Mouse (Mus musculus) neural tube, embryonic 11.5 days (tissue): ENCODE results near the gene Gm11564. TPM values are rescaled to one million over a fixed set of nuclear protein-coding genes. Genes with fewer than 3 reads are reported as not detected.
A peak's percentile ranks its signal among the peaks of the same experiment; 100 is the strongest.
"Not testable (repeated sequence)": the region's sequence is repeated elsewhere in the genome, so short reads cannot be mapped to it uniquely, and the experiment has no call there.

Experiments used
- ATAC-seq: fragments of 200-750 bp; cut with Nextera tagmentation; 2 replicates; pipeline ENCODE4 v1.8.0; 2017; ENCODE audit warnings: moderate number of reproducible peaks, mild to moderate bottlenecking, moderate TSS enrichment, moderate library complexity; ENCODE audit not compliant: insufficient read depth, low FRiP score, low TSS enrichment
- DNase-seq: peaks from one replicate; pipeline ENCODE4 v3.0.0-alpha.2; 2015; ENCODE audit warnings: low spot score
- H3K27ac ChIP-seq: fragments of 300-500 bp; sonication (generic); 2 replicates; pipeline ENCODE4 v1.5.1; 2014; ENCODE audit warnings: low read depth, mild to moderate bottlenecking, low read length
- H3K27me3 ChIP-seq: fragments of 300-500 bp; sonication (generic); 2 replicates; pipeline ENCODE4 v1.6.1; 2014; ENCODE audit warnings: mild to moderate bottlenecking, low read length, mixed read lengths; ENCODE audit not compliant: control insufficient read depth, insufficient read depth
- H3K36me3 ChIP-seq: fragments of 300-500 bp; sonication (generic); 2 replicates; pipeline ENCODE4 v1.6.1; 2014; ENCODE audit warnings: mild to moderate bottlenecking, low read length, moderate library complexity, mixed read lengths; ENCODE audit not compliant: control insufficient read depth, insufficient read depth
- H3K4me1 ChIP-seq: fragments of 300-500 bp; sonication (generic); 2 replicates; pipeline ENCODE4 v1.6.1; 2014; ENCODE audit warnings: low read length, mixed read lengths; ENCODE audit not compliant: control insufficient read depth, insufficient read depth
- H3K4me2 ChIP-seq: fragments of 300-500 bp; sonication (generic); 2 replicates; pipeline ENCODE4 v1.6.1; 2014; ENCODE audit warnings: low read depth, mild to moderate bottlenecking, moderate library complexity
- H3K4me3 ChIP-seq: fragments of 300-500 bp; sonication (generic); 2 replicates; pipeline ENCODE4 v1.5.1; 2014; ENCODE audit warnings: low read depth, low read length
- H3K9ac ChIP-seq: fragments of 300-500 bp; sonication (generic); 2 replicates; pipeline ENCODE4 v1.6.1; 2014; ENCODE audit warnings: mild to moderate bottlenecking, low read length
- H3K9me3 ChIP-seq: fragments of 300-500 bp; sonication (generic); 2 replicates; pipeline ENCODE4 v1.6.1; 2016; ENCODE audit warnings: low read length; ENCODE audit not compliant: control insufficient read depth
- WGBS: fragments of 180-500 bp; shearing (Covaris S2); extraction: QIAGEN DNeasy Blood & Tissue Kit; methylation state at CpG from one replicate; pipeline ENCODE4 v1.1.7; 2014; 5-methylcytosine and 5-hydroxymethylcytosine counted together
- polyA plus RNA-seq: library from polyadenylated mRNA; unstranded; fragments of >200 nt; fragmentation: Nextera tagmentation; extraction: Ambion mirVana; gene quantifications from 2 replicates; pipeline ENCODE4 v1.2.1, GENCODE M21; 2014

Gm11564 gene
- polyA plus RNA-seq, result not detected in 2 replicates

DNA sequence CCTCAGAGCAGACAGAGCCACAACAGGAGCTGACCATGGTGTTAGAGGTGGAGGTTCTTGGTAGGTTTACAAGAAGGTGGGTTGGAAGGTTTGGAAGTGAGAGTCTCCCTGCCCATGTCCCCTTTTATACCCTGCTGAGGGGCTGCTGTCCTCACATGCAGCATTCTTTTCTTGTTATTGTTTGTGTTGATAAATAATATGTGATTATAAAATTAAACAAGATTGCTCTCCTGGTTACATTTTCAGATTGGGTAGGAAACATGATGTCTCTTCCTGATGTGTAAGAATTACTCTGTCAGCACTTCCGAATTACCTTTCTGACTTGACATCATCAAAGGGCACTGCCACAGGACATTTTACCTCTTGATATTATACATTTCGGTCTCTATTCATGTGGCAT, at the start of gene Gm11564:
Gene Gm11564 (minus strand): TSS at position 101 of the 400 bp plus-strand sequence.
- not testable (repeated sequence) for H3K4me3 ChIP-seq, H3K27ac ChIP-seq, H3K4me2 ChIP-seq, H3K9ac ChIP-seq, H3K9me3 ChIP-seq, DNase-seq, H3K27me3 ChIP-seq, ATAC-seq, H3K36me3 ChIP-seq, H3K4me1 ChIP-seq
- WGBS, result 94% methylated on average over 2 of the region's 2 CpGs

DNA sequence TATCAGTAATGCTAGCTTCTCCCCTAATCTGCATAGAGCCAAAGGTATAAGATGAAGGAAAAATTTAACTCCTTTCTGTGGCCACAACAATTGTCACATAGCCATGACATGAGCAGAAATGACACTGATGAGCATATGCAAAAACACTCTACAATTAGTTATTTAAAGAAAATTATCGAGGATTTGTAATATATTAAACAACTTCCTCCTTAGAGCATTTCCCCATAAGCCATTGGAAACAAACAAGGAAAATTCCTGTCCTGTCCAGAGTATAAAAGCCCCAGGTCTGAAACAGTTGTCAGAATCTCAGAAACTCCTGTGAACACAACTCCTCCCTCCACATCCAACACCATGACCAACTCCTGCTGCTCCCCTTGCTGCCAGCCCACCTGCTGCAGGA, 48.7 kb upstream of the Gm11564 start, which contains the start of gene Gm11559:
Gene Gm11559 (plus strand): TSS at position 301 of the 400 bp plus-strand sequence.
- H3K9me3 ChIP-seq, H3K4me2 ChIP-seq, DNase-seq, ATAC-seq, H3K27ac ChIP-seq, H3K9ac ChIP-seq, H3K4me1 ChIP-seq, H3K36me3 ChIP-seq, H3K27me3 ChIP-seq, H3K4me3 ChIP-seq: not testable (repeated sequence)
- 73% methylated on average over 1 of the region's 1 CpGs for WGBS

DNA sequence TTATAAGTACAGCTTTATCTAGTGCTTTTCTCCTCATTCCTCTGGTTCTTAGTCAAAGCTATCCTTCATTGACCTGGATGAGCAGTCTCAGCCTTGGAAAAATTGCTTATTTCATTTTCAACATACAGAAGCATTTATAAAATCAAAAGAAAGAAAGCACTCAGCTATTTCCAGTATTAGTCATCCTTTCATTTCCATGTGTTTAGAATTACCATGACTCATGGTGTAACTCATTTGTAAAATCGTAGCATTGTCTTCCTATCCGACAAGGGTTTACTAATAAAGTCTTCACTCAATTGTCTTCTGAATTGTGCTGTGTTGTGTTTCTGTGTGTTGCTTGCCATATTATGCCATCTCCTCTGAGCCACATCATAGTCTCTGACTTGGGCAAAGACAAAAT, 43.3 kb upstream of the Gm11564 start:
- no peak overlapping the region for H3K4me2 ChIP-seq
- no peaks in the 10 kb centered on the region for H3K27me3 ChIP-seq
- no peak for ATAC-seq
- WGBS, result 88% methylated on average over 2 of the region's 2 CpGs
- H3K9ac ChIP-seq, result no peak overlapping the region
- H3K27ac ChIP-seq, result no peak overlapping the region
- no peak overlapping the region for H3K4me3 ChIP-seq
- DNase-seq, result no peak
- no peaks in the 10 kb centered on the region for H3K36me3 ChIP-seq
- H3K4me1 ChIP-seq, result no peaks in the 10 kb centered on the region
- no peaks in the 10 kb centered on the region for H3K9me3 ChIP-seq

DNA sequence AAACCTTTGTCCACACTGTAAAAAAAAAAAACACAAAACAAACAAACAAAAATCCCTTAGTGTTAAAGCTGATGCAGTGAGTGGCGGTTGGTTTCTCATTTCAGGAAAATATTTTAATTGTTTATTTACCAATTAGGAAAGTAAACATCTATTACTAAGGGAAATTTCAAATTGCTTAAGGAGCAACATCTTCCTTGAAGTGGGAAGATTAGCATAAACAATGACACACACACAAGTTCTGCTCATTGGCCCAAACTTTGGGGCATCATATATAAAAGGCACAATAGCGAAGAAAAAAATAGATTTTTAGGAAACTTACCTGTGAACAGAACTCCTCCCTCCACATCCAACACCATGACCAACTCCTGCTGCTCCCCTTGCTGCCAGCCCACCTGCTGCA, 42.2 kb upstream of the Gm11564 start, which contains the start of gene Gm11568:
Gene Gm11568 (plus strand): TSS at position 301 of the 400 bp plus-strand sequence.
- Histone ChIP-seq H3K9me3 (no peaks in the 10 kb centered on the region), H3K4me3 (no peak within 1 kb of the TSS), H3K27me3 (no peaks in the 10 kb centered on the region), H3K27ac (no peak within 1 kb of the TSS), H3K9ac (no peak within 1 kb of the TSS), H3K4me1 (no peaks in the 10 kb centered on the region), H3K4me2 (no peak within 1 kb of the TSS), H3K36me3 (no peaks in the 10 kb centered on the region)
- DNase-seq, result no peak
- WGBS, result 92% methylated on average over 2 of the region's 2 CpGs
- ATAC-seq, result no peak

DNA sequence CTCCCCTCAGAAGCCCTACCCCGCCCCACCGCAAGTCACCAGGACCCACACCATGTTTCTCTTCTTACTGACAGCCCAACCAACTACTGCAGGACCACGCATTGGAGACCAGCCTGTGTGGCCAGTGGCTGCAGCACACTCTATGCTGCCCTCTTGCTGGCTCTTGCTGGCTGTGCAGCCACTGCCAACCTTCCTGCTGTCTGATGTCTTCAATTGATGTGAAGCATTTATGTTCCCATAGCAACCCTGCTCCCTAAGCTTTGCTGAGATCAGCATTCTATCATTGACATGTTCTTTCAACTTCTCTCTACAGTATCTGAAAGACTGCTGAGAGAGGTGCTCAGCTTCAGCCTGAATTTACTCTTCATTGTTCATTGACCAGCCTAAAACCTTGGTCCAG, 38.7 kb upstream of the Gm11564 start:
- no peaks in the 10 kb centered on the region for H3K36me3 ChIP-seq
- no peak overlapping the region for H3K9ac ChIP-seq
- H3K9me3 ChIP-seq, result no peaks in the 10 kb centered on the region
- H3K27ac ChIP-seq, result no peak overlapping the region
- WGBS, result 69% methylated on average over 3 of the region's 3 CpGs
- no peak overlapping the region for H3K4me2 ChIP-seq
- DNase-seq (peak; percentile 30), ATAC-seq (no peak)
- no peaks in the 10 kb centered on the region for H3K27me3 ChIP-seq
- no peaks in the 10 kb centered on the region for H3K4me1 ChIP-seq
- H3K4me3 ChIP-seq, result no peak overlapping the region

DNA sequence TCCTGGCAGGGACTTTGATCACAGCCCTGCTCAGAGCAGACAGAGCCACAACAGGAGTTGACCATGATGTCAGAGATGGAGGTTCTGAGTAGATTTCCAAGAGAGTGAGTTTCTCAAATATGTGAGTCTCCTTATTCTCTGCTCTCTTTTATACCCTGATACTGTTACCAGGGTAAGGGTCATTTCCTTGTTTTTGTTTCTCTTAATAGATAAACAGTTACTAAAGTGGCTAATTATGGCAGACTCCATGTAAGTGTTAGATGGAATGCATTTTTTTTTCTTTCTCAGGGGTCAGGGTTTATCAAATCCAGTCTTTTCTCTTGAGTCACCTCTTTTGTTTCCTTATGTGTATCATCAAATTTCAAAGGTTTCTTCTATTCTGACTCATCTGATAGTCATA, 36.0 kb upstream of the Gm11564 start, which contains the start of gene Krtap4-16:
Gene Krtap4-16 (minus strand): TSS at position 101 of the 400 bp plus-strand sequence.
- H3K27me3 ChIP-seq, result no peaks in the 10 kb centered on the region
- H3K36me3 ChIP-seq, result no peaks in the 10 kb centered on the region

DNA sequence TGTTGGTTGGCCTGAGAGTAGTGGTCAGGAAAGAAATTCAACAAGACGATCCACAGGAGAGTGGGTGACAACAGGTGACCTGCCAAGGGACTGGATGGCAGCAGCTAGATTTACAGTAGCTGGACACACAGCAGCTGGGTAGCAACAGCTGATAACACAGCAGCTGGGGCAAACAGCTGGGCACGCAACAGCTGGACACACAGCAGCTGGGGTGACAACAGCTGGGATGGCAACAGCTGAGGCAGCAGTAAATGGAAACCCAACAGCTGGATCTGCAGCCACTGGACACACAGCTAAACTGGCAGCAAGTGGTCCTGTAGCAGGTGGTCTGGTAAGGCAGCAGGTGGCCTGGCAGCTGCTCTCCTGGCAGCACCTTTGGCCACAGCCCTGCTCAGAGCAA, 31.3 kb upstream of the Gm11564 start:
- DNase-seq (no peak), ATAC-seq (no peak)
- Histone ChIP-seq H3K27ac (no peak overlapping the region), H3K4me1 (no peaks in the 10 kb centered on the region), H3K9ac (no peak overlapping the region), H3K4me3 (no peak overlapping the region), H3K27me3 (no peaks in the 10 kb centered on the region), H3K9me3 (no peaks in the 10 kb centered on the region), H3K36me3 (no peaks in the 10 kb centered on the region), H3K4me2 (no peak overlapping the region)
- WGBS, result 90% methylated on average over 2 of the region's 2 CpGs

More for the DNA sequence above, 36.0 kb upstream of the Gm11564 start, which contains the start of gene Krtap4-16:
- no peak within 1 kb of the TSS for H3K9ac ChIP-seq
- no peak within 1 kb of the TSS for H3K4me2 ChIP-seq
- DNase-seq (no peak), ATAC-seq (no peak)
- no peaks in the 10 kb centered on the region for H3K4me1 ChIP-seq
- H3K9me3 ChIP-seq, result no peaks in the 10 kb centered on the region
- no peak within 1 kb of the TSS for H3K4me3 ChIP-seq
- H3K27ac ChIP-seq, result no peak within 1 kb of the TSS

DNA sequence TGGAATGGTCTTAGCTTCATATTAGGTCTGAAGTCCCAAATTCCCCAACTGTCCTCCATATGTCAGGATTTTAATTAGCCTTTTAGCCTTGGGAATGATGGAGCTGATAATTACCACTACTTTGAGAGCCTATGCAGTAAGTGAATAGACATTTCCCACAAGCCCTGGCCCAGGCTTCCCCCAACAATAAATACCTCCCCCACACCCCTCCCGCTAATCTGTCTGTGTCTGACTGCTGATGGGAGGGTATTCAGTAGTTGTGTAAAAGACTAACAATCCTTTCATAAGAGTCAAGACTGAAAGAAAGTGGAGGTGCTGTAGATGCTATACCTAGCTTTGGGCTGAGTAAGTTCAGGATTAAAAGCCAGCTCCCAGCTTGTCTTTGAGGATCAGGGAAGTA, 26.7 kb upstream of the Gm11564 start:
- Histone ChIP-seq H3K27ac (no peak overlapping the region), H3K4me1 (no peaks in the 10 kb centered on the region), H3K4me2 (no peak overlapping the region), H3K4me3 (no peak overlapping the region), H3K36me3 (no peaks in the 10 kb centered on the region), H3K9me3 (no peaks in the 10 kb centered on the region), H3K27me3 (no peaks in the 10 kb centered on the region), H3K9ac (no peak overlapping the region)
- DNase-seq (no peak), ATAC-seq (no peak)
- 61% methylated on average over 1 of the region's 1 CpGs for WGBS

DNA sequence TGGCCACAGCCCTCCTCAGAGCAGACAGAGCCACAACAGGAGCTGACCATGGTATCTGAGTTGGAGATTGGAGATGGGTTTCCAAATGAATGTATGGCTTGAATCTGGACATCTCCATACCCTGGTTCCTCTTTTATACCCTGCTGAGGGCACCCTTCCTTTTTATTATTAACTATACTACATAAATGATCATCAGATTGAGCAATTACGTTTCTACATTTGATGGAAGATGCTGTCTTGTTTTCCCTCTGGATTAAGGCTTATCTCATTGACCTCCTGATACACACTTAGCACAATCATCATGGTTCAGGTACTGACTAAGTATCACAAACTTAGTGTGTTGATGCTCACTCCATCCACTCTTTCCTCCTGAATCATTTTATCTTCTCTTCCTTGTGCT, 22.5 kb upstream of the Gm11564 start, which contains the start of gene 2300003K06Rik:
Gene 2300003K06Rik (minus strand): TSS at position 101 of the 400 bp plus-strand sequence.
- ATAC-seq, result no peak

More for the DNA sequence above, 22.5 kb upstream of the Gm11564 start, which contains the start of gene 2300003K06Rik:
- no peaks in the 10 kb centered on the region for H3K27me3 ChIP-seq
- no peak within 1 kb of the TSS for H3K4me2 ChIP-seq
- no peak within 1 kb of the TSS for H3K27ac ChIP-seq
- no peaks in the 10 kb centered on the region for H3K36me3 ChIP-seq
- no peak within 1 kb of the TSS for H3K9ac ChIP-seq
- no peaks in the 10 kb centered on the region for H3K9me3 ChIP-seq
- DNase-seq, result no peak
- H3K4me1 ChIP-seq, result no peaks in the 10 kb centered on the region
- 75% methylated on average over 1 of the region's 1 CpGs for WGBS
- no peak within 1 kb of the TSS for H3K4me3 ChIP-seq
